Mouse (Mus musculus) neural tube, embryonic 12.5 days (tissue): ENCODE measurements at regions not wholly inside any gene's neighbourhood (a gene's known extent, or its start where the extent isn't known, plus 50 kb on each side); places are given as distances from the start of the nearest gene placed in this dataset.

Source experiments
- ATAC-seq: fragments of 200-750 bp; cut with Nextera tagmentation; 2 replicates; pipeline ENCODE4 v1.8.0; 2017; ENCODE audit warnings: low read depth, mild to moderate bottlenecking, moderate TSS enrichment, moderate library complexity; ENCODE audit not compliant: low FRiP score
- H3K27ac ChIP-seq: fragments of 300-500 bp; sonication (generic); 2 replicates; pipeline ENCODE4 v1.5.1; 2016
- H3K27me3 ChIP-seq: fragments of 300-500 bp; sonication (generic); replicated peaks from 2 replicates; pipeline ENCODE4 v1.6.1; 2016; ENCODE audit warnings: mild to moderate bottlenecking
- H3K36me3 ChIP-seq: fragments of 300-500 bp; sonication (generic); 2 replicates; pipeline ENCODE4 v1.6.1; 2016; ENCODE audit warnings: mild to moderate bottlenecking
- H3K4me1 ChIP-seq: fragments of 300-500 bp; sonication (generic); 2 replicates; pipeline ENCODE4 v1.6.1; 2016
- H3K4me2 ChIP-seq: fragments of 300-500 bp; sonication (generic); replicated peaks from 2 replicates; pipeline ENCODE4 v1.6.1; 2016; ENCODE audit warnings: mild to moderate bottlenecking
- H3K4me3 ChIP-seq: fragments of 300-500 bp; sonication (generic); 2 replicates; pipeline ENCODE4 v1.5.1; 2016
- H3K9ac ChIP-seq: fragments of 300-500 bp; sonication (generic); 2 replicates; pipeline ENCODE4 v1.6.1; 2016; ENCODE audit warnings: mild to moderate bottlenecking
- H3K9me3 ChIP-seq: fragments of 300-500 bp; sonication (generic); 2 replicates; pipeline ENCODE4 v1.6.1; 2016; ENCODE audit warnings: mild to moderate bottlenecking
- WGBS: fragments of 180-500 bp; shearing (Covaris S2); methylation state at CpG from one replicate; pipeline ENCODE4 v1.1.7; 2016; 5-methylcytosine and 5-hydroxymethylcytosine counted together

DNA sequence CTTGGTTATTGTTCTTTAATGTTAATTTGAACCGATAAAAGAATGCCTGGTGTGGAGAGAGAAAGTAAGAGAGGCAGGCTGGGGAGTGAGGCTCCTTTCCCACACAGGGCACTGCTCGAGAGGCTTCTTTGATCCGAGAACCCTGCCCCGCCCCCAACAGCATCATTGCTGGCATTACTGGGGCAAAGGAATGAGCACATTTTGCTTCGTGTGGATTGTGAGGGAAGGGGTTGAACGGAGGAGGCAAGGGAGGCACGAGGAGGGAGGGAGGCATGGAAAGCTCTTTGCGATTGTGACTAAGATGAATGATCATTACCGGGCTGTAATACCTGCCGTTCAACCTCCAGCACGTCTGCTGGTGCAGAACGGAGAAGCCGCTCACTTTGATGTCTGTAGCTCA, 178.2 kb upstream of the Gypa start:
- H3K9me3 ChIP-seq = no peaks in the 10 kb centered on the region
- peak overlapping the region; percentile 56 for H3K4me2 ChIP-seq
- WGBS = 2% methylated on average over 13 of the region's 13 CpGs
- H3K27ac ChIP-seq = no peak overlapping the region
- no peak overlapping the region for H3K9ac ChIP-seq
- peaks cover 29% of the 10 kb centered on the region for H3K4me1 ChIP-seq
- peak; percentile 82 for ATAC-seq
- H3K27me3 ChIP-seq = 0 out of 2 replicates have a peak, but pooled peaks cover 7% of the 10 kb centered on the region
- H3K36me3 ChIP-seq = no peaks in the 10 kb centered on the region
- H3K4me3 ChIP-seq = peak overlapping the region; percentile 16; the same call in 1 of the 2 replicates

GRCm38 (mm10) chr8:80314826-80315225, 178.8 kb upstream of the Gypa start:
- H3K4me2 ChIP-seq = peak overlapping the region; percentile 56
- H3K27me3 ChIP-seq = 0 out of 2 replicates have a peak, but pooled peaks cover 7% of the 10 kb centered on the region
- no peak overlapping the region for H3K27ac ChIP-seq
- peaks cover 29% of the 10 kb centered on the region for H3K4me1 ChIP-seq
- no peak overlapping the region for H3K9ac ChIP-seq
- peak; percentile 75 for ATAC-seq
- H3K36me3 ChIP-seq = no peaks in the 10 kb centered on the region
- H3K4me3 ChIP-seq = no peak overlapping the region
- no peaks in the 10 kb centered on the region for H3K9me3 ChIP-seq
- WGBS = 4% methylated on average over 7 of the region's 7 CpGs

- H3K4me1 ChIP-seq = peaks cover 29% of the 10 kb centered on the region
- H3K4me2 ChIP-seq = no peak overlapping the region
- H3K9me3 ChIP-seq = no peaks in the 10 kb centered on the region
- no peak overlapping the region for H3K27ac ChIP-seq
- WGBS = 34% methylated on average over 12 of the region's 12 CpGs
- H3K27me3 ChIP-seq = 0 out of 2 replicates have a peak, but pooled peaks cover 7% of the 10 kb centered on the region
- H3K9ac ChIP-seq = no peak overlapping the region
- ATAC-seq = no peak
- no peak overlapping the region for H3K4me3 ChIP-seq
- no peaks in the 10 kb centered on the region for H3K36me3 ChIP-seq
Measured at GRCm38 (mm10) chr8:80313883-80314635, 179.5 kb upstream of the Gypa start.

DNA sequence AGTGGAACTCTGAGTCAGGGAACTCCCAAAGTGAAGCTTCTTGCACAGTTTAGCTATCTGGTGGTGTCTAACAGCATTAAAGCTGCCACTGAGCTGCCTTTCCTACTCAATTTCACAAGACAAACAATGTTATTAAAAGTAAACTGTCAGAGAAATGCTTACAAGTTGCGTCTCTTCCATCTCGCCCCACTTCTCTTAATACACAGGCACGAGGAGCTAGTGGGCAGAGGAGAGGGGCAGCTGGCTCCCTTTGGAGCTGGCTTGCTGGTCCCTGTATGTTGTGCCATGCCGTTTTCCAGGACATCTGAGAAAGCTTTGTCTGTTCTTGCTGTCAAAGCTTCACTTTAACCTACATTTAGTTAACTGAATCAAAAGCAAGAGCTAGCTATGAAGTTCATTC, 185.8 kb upstream of the Gypa start:
- H3K27ac ChIP-seq = no peak overlapping the region
- H3K27me3 ChIP-seq = 0 out of 2 replicates have a peak, but pooled peaks cover 3% of the 10 kb centered on the region
- H3K9me3 ChIP-seq = no peaks in the 10 kb centered on the region
- H3K36me3 ChIP-seq = no peaks in the 10 kb centered on the region
- ATAC-seq = no peak
- 84% methylated on average over 4 of the region's 4 CpGs for WGBS
- no peaks in the 10 kb centered on the region for H3K4me1 ChIP-seq
- H3K9ac ChIP-seq = no peak overlapping the region
- H3K4me3 ChIP-seq = no peak overlapping the region
- no peak overlapping the region for H3K4me2 ChIP-seq

GRCm38 (mm10) chr8:80298596-80298995, 195.0 kb upstream of the Gypa start:
- Histone ChIP-seq H3K9ac (no peak overlapping the region), H3K4me2 (no peak overlapping the region), H3K36me3 (no peaks in the 10 kb centered on the region), H3K9me3 (no peaks in the 10 kb centered on the region), H3K4me3 (no peak overlapping the region), H3K27ac (no peak overlapping the region), H3K4me1 (no peaks in the 10 kb centered on the region), H3K27me3 (no peaks in the 10 kb centered on the region)
- ATAC-seq = no peak
- WGBS = 73% methylated on average over 5 of the region's 5 CpGs

GRCm38 (mm10) chr8:80290311-80290710, 203.3 kb upstream of the Gypa start:
- H3K4me2 ChIP-seq = no peak overlapping the region
- H3K9ac ChIP-seq = no peak overlapping the region
- ATAC-seq = no peak
- no peaks in the 10 kb centered on the region for H3K4me1 ChIP-seq
- WGBS = 80% methylated on average over 1 of the region's 1 CpGs
- H3K27me3 ChIP-seq = no peaks in the 10 kb centered on the region
- no peak overlapping the region for H3K27ac ChIP-seq
- no peaks in the 10 kb centered on the region for H3K9me3 ChIP-seq
- H3K36me3 ChIP-seq = no peaks in the 10 kb centered on the region
- no peak overlapping the region for H3K4me3 ChIP-seq

DNA sequence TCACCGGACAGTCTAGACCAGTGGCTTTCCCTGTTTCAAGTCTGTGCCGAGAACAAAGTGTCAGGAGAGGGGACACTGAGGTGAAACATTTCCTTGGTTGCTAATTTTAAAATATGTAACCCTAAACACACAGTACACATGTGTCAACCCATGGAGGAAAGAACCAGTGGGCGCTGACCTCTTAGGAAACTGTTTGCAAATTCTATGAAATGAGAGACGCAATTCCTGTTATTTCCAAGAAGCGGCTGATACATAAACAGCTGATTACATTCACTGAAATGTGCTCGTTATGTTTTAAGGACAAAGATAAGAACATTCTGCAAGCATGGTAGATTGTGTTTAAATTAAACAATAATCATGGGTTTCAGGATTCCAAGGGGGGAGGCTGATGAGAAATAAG, 204.3 kb upstream of the Gypa start:
- H3K9me3 ChIP-seq = no peaks in the 10 kb centered on the region
- ATAC-seq = no peak
- no peaks in the 10 kb centered on the region for H3K36me3 ChIP-seq
- no peak overlapping the region for H3K4me3 ChIP-seq
- H3K9ac ChIP-seq = no peak overlapping the region
- no peaks in the 10 kb centered on the region for H3K4me1 ChIP-seq
- WGBS = 86% methylated on average over 6 of the region's 6 CpGs
- no peaks in the 10 kb centered on the region for H3K27me3 ChIP-seq
- H3K4me2 ChIP-seq = no peak overlapping the region
- H3K27ac ChIP-seq = no peak overlapping the region

DNA sequence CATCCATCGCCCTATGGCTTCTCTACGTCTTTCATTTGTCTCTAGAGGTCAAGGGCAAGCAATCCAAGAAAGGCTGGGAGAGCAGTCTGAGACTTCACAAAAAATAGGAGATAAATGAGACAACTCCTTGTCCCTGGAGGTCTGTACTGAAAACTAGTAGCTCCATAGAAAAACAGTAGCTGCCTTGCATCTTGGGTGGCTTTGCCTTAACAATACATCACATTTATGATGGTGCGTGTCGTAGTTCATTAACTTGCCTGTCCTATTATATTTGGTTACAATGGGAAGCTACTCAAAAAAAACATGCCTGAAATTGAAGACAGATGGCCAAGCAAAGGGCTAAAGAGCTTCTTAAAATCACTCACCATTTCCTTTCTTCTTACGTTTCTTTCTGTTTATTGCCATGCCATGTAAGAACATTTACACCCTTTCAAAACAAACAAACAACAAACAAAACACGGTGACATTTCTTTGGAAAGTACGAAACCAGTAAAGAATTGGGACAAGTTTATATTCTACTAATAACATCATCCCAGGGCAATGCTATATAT, 211.2 kb upstream of the Hhip start:
- Histone ChIP-seq H3K4me1 (no peaks in the 10 kb centered on the region), H3K9me3 (no peaks in the 10 kb centered on the region), H3K27ac (no peak overlapping the region), H3K4me2 (no peak overlapping the region), H3K36me3 (no peaks in the 10 kb centered on the region), H3K9ac (no peak overlapping the region), H3K27me3 (no peaks in the 10 kb centered on the region), H3K4me3 (no peak overlapping the region)
- ATAC-seq = no peak
- 45% methylated on average over 7 of the region's 7 CpGs for WGBS

GRCm38 (mm10) chr8:80264915-80265314, 207.1 kb upstream of the Hhip start:
- no peak for ATAC-seq
- WGBS = 91% methylated on average over 2 of the region's 2 CpGs
- no peak overlapping the region for H3K4me3 ChIP-seq
- H3K9me3 ChIP-seq = no peaks in the 10 kb centered on the region
- no peak overlapping the region for H3K9ac ChIP-seq
- no peak overlapping the region for H3K27ac ChIP-seq
- no peaks in the 10 kb centered on the region for H3K27me3 ChIP-seq
- H3K4me1 ChIP-seq = peaks cover 10% of the 10 kb centered on the region
- no peak overlapping the region for H3K4me2 ChIP-seq
- H3K36me3 ChIP-seq = no peaks in the 10 kb centered on the region

- Histone ChIP-seq H3K4me1 (peaks cover 10% of the 10 kb centered on the region), H3K27ac (no peak overlapping the region), H3K9me3 (no peaks in the 10 kb centered on the region), H3K4me2 (peak overlapping the region; percentile 22), H3K4me3 (no peak overlapping the region), H3K9ac (no peak overlapping the region), H3K36me3 (no peaks in the 10 kb centered on the region), H3K27me3 (no peaks in the 10 kb centered on the region)
- ATAC-seq = peak; percentile 53
- WGBS = 17% methylated on average over 11 of the region's 11 CpGs
Measured at GRCm38 (mm10) chr8:80263468-80263945, 205.7 kb upstream of the Hhip start.

DNA sequence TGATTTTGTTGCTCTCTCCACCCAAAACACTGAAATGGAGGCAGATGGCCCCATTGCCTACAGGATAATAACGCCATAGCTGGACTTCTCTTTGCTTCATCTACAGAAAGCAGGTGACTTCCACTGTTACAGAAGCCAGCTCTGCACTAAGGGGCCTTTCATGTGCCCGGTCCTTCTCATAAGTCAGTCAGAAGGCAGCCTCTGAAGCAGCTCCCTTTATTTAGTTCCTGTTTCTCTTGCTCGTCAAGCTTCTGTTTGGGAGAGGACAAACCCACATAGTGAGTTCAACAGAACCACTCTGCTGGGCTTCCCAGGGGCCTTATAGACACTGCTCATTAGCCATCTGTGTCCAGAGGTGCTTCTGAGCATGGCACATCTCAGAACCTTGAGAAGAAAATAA, 205.1 kb upstream of the Hhip start:
- H3K36me3 ChIP-seq = no peaks in the 10 kb centered on the region
- WGBS = 62% methylated on average over 3 of the region's 3 CpGs
- H3K9me3 ChIP-seq = no peaks in the 10 kb centered on the region
- 0 out of 2 replicates have a peak overlapping the region, but pooled peaks have one; percentile 22 for H3K4me2 ChIP-seq
- ATAC-seq = peak; percentile 26; the same call in 1 of the 2 replicates
- peaks cover 10% of the 10 kb centered on the region for H3K4me1 ChIP-seq
- H3K4me3 ChIP-seq = no peak overlapping the region
- H3K9ac ChIP-seq = no peak overlapping the region
- H3K27me3 ChIP-seq = no peaks in the 10 kb centered on the region
- no peak overlapping the region for H3K27ac ChIP-seq

DNA sequence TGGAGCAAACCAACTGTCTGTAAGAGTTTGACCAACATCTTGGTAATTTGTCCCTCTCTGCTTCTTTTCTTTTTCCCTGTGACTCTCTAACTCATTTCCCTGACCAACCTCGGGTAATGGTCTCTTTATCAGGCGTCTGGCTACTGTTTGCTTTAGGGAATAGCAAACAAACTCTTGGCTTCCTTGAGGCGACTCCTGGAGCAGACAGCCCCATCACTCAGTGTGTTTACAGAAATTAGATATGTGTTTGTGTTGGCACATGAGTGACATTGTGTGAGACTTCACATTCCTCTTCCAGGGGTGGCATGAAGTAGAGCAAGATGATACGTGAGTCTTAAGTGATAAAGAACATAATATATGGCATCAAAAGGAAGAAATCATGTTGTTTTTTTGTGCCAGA, 195.7 kb upstream of the Hhip start:
- no peak overlapping the region for H3K9ac ChIP-seq
- WGBS = 68% methylated on average over 4 of the region's 4 CpGs
- no peak for ATAC-seq

More for the DNA sequence above, 195.7 kb upstream of the Hhip start:
- Histone ChIP-seq H3K36me3 (no peaks in the 10 kb centered on the region), H3K4me1 (peaks cover 3% of the 10 kb centered on the region; the same call in 1 of the 2 replicates), H3K9me3 (no peaks in the 10 kb centered on the region), H3K4me2 (no peak overlapping the region), H3K27ac (no peak overlapping the region), H3K4me3 (no peak overlapping the region), H3K27me3 (0 out of 2 replicates have a peak, but pooled peaks cover 2% of the 10 kb centered on the region)
